Mouse (Mus musculus): Measurements from ENCODE around the gene Plcl1.

Plcl1 gene

DNA sequence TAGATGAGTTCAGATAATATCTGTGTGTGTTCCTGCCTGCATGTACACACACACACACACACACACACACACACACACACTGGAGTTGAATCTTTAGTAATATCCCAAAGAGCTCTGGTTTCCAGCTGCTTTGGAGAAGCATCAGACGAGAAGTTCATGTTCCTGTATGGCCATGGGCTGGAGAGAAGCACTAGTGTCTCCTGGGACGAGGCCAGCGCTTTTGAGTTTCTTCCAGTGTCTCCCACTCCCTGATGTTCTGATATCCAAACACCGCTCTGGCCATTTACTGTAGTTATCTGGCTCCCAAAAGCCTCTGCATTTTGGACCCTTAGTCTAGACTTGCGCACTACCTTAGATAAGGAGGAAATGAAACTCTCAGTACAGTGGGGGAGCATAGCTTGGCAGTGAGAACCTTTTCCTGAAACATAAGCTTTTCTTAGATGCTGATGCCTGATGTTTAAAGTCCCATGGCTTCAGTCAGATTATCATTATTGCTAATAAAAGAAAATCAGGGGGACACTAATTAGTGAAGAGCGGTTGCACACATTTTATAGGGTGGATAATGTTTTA, 207.1 kb downstream of the Plcl1 start:
- no peak for DNase-seq (ENCODE audit: low spot score in 2 of 2)

DNA sequence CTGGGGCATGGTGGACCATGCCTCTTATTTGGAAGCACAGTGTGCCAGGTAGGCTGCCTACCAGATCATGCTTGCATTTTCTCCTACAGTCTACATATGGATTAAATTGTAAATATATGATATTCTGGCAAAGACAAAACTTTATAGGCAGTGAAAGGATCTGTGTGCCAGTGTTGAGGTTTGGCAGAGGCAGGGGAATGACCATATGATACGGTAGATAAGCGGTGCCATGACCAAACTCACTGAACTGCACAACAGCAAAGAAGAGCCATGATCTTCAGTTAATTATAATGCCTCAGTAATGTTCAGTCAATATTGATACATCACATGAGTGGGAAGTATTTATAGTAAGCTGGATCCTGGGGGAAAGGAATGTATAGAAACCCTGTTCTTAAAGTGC, 212.1 kb downstream of the Plcl1 start:
- DNase-seq (ENCODE audit: low spot score in 2 of 2): no peak

DNA sequence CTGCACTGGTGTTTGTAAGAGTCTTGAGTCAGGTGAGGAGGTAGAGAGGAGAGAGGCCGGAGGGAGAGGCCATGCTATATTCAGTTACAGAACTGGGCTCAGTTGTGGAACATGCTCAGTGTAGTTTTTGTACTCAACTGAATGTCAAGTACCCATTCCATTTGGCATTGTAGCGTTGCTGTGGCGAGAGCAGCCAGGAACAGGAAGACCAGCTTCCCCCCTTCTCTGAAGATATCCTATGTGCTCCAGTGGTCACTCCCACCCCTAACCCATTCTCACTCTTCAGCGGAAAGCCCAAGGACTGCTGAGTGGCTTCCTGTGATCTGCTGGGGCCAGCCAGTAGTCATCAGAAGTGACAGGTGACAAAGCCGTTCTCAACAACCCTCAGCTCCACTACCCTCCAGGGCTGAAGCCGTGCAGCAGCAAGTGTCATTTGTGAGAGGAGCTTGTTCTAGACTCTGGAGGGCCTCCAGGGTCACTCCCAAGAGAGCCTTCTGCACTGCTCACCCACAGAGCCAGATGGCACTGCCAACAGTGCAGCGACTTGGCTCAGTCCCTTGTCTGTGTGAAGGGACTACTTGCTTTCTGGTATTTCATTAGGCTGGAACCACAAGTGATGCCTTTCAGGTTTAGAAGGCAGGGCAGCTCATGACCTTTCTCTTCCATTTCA, 213.0 kb downstream of the Plcl1 start:
- DNase-seq (ENCODE audit: low spot score in 2 of 2): no peak

DNA sequence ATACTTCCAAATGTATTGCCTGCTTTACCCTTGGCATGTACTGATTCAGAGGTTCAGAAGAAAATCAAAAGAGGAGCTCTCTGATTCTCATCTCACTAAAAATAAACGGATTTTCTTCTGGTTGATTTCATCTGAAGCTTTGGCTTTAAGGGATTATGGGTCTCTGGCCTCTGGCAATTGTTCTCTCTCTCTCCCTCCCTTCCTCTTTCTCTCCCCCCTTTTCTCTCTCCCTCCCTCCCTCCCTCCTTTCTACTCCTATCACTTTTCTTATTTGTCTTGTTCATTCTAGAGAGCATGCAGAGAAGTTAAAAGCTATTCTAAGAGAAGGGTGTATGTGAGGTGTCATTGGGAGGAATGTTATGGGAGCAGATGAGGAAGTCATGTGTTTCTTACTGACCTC, 225.8 kb downstream of the Plcl1 start:
- no peak for DNase-seq (ENCODE audit: low spot score in 2 of 2)

DNA sequence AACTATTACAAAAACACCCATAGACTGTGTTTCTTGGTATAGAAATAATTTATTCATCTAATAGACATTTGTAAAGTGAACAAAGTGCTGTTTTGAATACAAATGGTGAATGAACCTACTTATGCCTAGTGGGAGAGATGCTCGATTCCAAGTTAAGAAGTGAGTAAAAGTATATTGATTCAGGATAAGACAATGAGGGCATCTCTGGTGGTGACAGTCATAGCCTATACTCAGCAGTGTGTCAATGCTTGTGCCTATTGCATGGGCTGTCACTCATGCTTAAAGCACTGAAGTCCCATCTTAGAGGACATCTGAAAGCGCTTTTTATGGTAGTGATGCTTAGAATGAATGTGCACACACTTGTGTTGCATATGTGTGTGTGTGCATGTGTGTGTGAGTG, 226.3 kb downstream of the Plcl1 start:
- no peak for DNase-seq (ENCODE audit: low spot score in 2 of 2)

DNA sequence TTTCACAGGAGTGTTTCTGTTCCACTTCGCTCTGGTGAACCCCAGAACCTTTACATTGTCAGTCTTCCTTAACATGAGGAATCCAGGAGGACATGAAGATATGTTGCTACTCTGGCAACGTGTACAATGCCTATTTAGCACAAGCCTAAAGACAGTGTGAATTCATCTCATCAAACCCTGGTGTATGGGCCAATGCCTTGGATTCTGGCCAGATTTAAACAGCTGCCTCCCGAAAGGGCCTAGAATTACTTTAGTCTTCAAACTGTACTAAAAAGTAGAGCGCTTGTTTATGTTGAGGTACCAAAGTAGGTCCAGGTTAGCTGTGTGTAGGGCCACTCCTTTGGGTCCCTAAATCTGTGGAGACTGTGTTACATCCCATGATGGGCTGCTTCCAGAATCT, 227.6 kb downstream of the Plcl1 start:
- DNase-seq (ENCODE audit: low spot score in 2 of 2): no peak

DNA sequence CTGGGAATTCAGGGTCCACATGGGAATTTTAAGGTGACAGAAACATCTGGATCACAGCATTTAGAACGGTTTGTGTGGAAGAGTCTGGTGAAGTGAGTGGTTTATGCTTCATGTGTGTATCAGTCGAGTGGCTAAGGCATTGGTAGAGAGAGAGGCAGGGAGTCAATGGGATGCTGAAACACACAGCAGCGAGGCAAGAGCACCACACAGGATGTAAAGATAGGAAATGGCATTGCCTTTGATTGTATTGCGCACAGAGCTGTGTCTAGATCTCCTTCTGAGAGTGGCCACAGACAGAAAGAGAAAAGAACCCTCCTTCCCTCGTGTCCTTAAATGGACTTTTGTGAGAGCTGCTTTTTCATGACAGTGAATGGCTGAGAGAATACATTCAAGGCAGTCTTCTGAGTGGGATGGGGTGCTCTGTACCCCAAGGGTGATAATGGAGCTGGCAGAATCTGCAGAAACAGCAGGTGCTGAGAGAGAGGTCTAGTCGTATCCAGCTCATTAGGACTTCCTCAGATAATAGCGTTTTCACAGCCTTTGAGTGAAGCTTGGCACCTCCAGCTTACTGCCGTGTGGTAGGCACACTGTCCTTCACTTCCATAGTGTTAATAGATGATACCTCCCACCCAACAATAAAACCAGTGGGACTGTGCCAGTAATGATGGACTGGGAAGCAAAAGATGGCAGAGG, 253.9 kb downstream of the Plcl1 start:
- no peak for DNase-seq (ENCODE audit: low spot score in 2 of 2)

DNA sequence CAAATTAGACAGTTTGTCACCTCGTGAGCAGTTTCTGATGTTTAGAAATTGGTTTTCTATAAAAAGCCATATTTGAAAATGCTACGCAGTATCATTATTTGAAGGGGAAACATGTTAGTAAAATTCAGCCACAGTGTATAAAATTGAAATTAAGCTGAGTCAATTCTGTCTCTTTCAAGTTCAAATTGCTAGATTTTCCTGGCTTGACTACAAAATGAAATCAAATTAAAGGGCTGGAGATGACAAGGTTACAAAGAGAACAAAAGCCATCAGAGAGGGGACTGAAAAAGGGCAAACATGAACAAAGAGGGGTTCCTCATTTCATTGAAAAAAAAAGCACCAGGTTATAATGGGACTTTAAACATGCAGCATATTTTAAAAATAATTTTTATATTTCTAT, 255.7 kb downstream of the Plcl1 start:
- no peak for DNase-seq (ENCODE audit: low spot score in 2 of 2)

DNA sequence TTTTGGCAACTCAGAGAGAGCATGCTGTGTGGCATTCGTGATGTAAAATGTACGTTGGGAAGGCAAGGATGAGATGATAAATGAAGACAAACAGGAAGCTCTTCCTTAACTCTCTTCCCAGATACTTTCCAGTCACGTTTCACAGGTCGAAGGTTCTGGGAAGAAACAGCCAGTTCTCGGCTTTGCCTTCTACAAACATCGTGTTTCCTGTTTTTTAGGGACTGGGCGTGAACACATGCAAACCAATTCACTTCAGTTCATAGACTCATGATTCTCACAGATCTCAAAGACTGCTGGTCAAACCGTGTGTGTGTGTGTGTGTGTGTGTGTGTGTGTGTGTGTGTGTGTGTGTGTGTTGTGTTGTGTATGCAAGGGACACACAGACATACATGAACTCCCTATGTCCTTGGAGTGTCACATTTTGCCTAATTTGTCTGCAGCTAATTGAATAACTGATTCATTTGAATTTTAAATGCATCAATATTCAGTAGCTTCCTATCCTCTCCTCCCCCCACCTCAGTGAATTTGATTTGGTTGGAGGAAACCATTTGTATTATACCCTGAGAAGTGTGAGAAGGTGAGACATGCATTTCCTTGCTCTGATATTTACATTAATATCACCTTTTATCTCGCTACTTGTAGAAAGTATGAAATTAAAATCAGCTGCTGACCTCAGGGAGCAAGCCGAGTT, 259.6 kb downstream of the Plcl1 start:
- no peak for DNase-seq (ENCODE audit: low spot score in 2 of 2)

DNA sequence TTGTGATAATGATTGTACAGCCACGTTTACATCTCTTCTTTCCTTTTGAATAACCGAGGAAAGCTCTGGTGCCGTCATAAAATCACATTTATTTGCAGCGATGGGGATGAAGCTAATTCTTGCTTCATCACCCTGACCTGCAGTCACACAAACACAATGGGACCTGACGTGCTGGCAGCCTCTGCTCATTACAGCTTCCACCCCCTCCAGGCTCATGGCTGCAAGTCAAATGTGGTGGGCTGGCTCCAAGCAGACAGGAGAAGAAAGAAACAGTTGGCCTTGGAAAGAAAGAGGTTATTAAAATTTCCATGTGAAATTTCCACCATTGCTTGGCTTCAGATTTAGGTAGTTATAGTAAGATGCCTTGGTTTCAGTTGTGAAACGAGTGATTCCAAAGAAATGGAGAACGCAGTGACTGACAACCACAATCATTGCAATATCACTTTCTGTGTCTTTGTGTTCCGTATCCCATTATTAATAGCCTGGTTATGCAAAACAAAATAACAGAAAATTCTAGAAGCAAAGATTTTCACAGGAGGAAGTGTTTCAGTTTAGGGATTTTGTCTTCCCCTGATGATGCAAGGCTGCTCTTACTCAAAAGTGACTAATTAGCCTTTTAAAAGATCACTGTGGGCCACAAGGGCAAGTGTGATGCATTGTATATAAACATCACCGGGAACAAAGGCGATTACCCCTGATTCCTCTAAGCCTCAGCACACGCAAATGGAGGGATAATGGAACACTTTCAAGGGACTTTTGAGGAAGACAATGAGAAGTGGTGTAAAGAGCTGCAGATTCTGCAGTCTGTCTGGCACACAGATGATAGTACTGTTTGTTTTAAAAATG, 260.3 kb downstream of the Plcl1 start:
- no peak for DNase-seq (ENCODE audit: low spot score in 2 of 2)

DNA sequence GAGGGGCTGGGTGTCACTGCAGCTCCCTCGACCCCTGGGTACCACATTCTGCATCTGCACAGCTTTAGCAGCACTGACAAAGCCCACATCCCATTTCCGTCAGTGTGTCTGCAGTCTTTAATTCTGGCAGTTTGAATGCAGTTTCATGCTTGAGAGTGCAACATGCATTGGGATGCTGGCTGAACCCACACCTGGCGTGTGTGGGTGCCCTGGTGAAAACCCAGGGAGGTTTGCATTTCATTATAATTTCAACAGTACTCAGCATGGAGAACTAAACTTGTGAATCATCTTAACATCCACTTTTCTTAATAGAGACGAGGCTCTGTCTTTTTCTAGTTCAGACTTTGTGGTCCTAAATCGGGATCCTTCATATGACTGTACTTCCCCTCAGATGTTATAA, 261.1 kb downstream of the Plcl1 start:
- no peak for DNase-seq (ENCODE audit: low spot score in 2 of 2)

DNA sequence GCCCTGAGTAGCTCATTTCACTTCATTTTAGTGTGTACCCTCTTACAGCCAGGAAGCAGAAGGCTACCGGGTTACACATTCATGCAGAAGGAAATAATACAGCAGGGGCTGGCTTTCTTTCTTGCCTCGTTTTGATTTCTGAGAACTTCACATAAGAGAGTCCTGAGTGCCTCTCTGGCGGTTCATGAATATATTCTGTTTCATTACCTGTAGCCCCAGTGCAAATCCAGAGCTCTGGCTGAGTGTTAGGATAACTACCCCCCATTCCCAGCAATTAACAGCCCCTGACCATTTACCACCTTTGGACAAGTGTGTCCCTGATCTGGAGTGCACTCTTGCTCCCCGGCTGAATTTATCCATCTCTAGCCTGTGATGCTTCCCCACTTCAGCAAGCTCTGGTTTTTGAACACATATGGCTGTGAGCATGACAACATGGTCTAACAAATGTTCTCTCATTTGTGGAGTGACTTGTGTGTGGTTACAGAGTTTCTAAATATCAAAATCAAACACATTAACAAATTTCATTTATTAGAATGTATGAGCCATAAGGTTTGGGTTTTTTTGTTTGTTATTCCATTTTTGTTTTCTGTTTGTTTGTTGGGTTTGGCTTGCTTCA, 263.0 kb downstream of the Plcl1 start:
- DNase-seq (ENCODE audit: low spot score in 2 of 2): no peak

DNA sequence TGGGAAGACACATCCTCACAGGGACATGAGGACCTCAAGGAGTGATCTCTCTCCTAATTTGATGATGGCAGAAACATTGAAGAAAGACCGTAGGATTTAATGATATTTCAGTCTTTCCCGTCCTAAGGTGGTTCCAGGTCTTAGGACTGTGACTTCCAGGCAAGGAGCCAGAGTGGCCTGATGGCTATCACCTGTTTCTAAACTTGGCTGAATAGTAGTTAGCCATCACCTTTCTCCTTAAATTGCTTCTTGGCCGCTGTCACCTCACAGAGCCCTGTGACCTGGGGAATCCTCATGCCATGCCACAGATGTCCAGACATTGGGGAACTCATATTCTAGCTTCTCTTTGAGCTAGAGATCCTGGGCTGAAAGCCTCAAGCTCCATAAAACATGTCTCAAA, 277.0 kb downstream of the Plcl1 start:
- DNase-seq (ENCODE audit: low spot score in 2 of 2): no peak

DNA sequence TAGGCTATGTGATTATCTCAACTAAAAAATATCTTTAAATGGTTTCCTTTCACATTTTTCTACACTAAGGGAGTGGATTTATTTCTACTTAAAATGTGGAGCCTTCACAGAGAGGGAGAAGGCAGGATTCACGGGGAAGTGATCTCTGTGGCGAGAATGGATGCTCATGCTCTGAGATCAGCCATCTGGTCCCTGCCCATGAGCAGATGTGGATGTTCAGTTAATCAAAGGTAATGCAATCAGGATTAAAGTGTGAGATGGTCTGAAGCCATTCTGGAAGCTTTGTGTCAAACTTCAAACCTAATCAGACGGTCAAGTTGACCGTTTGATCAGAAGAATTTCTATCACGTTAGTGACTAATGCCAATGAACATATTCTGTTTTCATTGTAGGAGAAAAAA, 280.5 kb downstream of the Plcl1 start:
- DNase-seq (ENCODE audit: low spot score in 2 of 2): no peak

DNA sequence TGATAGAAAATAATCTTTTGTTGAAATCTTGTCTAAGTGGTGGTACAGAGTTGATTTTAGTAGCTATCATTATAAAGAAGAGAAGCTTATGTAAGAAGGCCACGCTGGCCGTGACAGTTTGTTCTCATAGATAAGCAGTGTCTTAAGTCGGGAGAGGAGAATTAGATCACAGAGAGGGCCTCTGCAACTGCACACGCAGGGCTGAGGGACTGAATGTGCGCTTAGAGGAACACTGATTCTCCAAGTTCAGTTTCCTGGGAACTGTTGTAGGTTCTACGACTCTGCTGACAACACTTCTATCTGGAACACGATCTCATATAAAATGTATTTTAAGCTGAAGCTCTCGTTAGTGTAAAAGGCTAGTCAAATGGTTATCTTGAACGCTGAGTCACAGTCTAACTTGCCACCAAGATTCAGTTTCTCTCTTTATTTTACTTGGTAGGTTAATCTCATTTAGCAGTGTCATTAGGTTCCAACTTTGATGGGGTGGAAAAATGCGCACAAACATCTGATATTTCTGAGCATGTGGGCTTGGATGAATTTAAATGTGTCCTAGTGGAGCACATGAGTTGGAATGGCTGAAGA, 288.0 kb downstream of the Plcl1 start:
- no peak for DNase-seq (ENCODE audit: low spot score in 2 of 2)

DNA sequence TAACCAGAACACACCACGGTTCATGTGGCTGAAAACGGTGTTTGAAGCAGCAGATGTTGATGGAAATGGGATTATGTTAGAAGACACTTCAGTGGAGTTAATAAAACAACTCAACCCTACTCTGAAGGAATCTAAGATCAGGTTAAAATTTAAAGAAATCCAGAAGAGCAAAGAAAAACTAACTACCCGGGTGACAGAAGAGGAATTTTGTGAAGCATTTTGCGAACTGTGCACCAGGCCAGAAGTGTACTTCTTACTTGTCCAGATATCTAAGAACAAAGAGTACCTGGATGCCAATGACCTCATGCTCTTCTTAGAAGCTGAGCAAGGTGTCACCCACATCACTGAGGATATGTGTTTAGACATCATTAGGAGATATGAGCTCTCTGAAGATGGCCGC, 290.5 kb downstream of the Plcl1 start:
- no peak for DNase-seq (ENCODE audit: low spot score in 2 of 2)

DNA sequence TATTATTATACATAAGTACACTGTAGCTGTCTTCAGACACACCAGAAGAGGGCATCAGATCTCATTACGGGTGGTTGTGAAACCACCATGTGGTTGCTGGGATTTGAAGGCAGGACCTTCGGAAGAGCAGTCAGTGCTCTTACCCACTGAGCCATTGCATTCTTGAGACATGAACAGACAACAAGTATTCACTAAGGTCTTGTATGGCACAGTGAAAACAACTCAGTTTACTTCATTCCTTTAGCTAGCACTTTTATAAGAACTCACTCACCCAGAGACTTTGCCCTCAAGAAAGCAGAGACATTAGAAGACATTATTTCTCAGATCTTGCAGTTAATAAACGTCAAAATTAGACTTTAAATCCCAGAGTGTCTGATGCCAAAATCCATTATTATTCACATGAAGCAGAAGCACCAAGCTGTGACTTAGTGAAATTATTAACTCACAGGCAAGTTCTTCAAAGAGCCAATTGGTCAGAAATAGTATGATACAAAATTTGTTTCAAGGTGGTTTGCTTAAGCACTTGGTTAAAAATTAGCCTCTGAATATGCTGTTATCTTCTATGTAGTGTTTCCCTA, 293.8 kb downstream of the Plcl1 start:
- no peak for DNase-seq (ENCODE audit: low spot score in 2 of 2)

DNA sequence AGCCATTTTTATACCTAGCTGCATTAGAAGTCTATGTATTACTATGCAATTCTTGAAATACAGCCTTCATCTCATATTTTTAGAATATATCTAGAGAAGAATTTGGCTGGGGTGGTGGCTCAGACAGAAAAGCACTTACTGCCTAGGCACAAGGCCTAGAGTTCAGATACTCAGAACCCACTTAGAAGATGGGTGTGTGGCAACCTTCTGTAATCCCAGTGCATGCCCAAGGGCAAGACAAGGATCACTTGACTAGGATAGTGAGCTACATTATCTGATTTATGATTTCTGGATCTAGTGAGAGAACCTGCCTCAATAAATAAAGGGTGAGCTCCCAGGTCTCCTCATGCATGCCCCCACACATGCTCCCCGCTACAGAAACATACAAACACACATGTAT, 294.3 kb downstream of the Plcl1 start:
- no peak for DNase-seq (ENCODE audit: low spot score in 2 of 2)

DNA sequence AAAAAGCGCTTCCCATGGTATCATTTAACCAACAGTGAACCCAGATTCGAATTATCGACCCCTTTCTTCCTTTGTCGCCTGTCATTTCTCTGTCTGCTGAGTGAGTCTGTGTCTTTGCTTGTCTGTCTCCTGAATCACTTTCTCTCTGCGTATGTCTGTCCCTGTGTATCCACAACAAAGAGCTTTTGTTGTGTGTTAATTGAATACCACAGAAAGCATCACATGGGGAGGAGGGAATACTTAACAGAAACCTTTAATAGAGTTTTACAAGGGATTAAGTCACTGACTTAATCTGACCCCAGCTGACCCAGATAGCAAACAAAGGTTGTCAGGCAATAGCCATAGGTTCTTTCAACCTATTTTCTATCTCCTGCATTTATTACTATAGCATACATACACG, 295.0 kb downstream of the Plcl1 start:
- no peak for DNase-seq (ENCODE audit: low spot score in 2 of 2)

DNA sequence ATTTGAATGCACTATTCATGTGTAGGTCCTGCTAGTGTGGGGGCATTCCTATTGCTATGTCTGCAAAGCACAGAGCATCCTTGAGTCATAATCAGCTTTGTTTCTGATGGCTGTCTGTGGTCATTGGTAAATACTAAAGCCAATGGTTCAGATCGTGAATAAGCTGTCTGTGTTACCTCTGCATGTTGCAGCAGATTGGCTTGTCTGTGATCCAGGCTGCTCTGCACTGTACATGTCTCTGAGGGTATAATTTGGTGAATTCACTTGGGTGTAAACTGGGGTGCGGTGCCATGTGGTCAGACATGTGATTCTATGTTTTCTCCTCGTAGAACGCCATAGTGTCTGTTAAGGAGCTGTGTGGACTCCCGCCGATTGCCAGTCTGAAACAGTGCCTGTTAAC, 295.9 kb downstream of the Plcl1 start:
- DNase-seq (ENCODE audit: low spot score in 2 of 2): no peak

DNA sequence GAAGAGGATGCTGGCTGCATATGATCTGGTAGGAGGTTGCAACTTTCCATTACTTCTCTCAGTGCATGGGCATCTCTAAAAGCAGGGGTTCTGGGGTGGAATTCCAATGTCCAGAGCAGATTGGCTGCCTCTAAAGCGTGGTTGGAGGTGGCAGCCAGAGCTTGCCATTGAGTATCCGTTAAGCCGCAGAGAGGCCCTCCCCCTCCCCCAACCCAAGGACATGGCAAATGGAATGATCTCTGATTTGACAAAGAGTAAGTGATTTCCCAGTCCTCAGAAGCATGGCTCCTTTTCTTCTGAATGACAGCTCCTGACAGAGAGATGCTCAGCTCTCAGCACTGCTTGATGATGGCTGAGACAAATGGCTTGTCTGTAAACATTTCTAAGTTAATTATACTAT, 296.4 kb downstream of the Plcl1 start:
- DNase-seq (ENCODE audit: low spot score in 2 of 2): no peak
